Mouse (Mus musculus): ENCODE data around the gene Sdk1. TPM values are rescaled to one million over a fixed set of nuclear protein-coding genes. Genes with fewer than 3 reads are reported as not detected.

Sdk1 gene
- total RNA-seq, 2 experiments from 2014 or later = 9.9 to 10.6 TPM

DNA sequence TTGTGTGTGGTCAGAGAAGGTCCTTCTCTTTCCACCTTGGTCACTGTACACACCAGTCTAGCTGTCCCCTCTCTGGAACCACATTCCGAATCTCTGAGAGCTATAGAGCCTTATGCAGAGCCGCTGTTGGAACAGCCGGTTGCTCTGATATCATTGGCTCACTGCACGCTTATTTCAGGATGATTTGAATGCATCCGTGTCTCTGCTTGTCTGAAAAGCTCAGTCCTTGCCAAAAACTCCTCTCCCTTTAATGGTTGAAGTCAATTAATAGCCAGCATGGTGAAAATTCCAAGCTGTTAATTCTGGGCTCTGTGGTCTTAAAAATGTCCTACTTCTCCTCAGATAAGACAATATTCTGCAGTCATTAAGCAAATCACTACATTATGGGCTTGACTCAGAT is 974.7 kb downstream of the Sdk1 start:
- DNase-seq (ENCODE audit: low spot score in 2 of 2) = peak; percentile 11 to 72

DNA sequence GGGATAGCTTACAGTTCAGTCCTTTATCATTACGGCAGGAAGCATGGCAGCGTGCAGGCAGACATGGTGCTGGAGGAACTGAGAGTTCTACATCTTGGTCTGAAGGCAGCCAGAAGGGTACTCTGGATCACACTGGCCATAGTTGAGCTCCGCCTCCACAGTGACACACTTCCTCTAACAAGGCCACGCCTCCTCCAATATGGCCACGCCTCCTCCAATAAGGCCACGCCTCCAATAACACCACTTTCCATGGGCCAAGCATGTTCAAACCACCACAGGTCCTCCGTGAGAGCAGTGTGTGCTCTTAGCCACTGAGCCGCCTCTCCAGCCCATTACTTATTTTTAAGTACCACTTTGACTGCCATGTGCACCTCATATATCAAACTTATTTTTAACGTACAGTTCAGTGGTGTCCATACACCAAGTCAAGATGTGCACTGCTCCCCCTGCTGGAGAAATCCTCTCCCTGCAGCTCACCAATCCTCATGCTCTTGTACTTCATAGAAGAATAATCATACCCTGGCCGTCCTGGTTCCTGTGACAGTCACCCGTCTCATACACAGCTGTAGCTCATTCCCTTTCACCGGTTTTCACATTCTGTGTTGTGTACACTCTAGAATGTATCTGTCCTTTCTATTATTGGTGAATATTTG is 979.7 kb downstream of the Sdk1 start:
- DNase-seq (ENCODE audit: low spot score in 2 of 2) = no peak

DNA sequence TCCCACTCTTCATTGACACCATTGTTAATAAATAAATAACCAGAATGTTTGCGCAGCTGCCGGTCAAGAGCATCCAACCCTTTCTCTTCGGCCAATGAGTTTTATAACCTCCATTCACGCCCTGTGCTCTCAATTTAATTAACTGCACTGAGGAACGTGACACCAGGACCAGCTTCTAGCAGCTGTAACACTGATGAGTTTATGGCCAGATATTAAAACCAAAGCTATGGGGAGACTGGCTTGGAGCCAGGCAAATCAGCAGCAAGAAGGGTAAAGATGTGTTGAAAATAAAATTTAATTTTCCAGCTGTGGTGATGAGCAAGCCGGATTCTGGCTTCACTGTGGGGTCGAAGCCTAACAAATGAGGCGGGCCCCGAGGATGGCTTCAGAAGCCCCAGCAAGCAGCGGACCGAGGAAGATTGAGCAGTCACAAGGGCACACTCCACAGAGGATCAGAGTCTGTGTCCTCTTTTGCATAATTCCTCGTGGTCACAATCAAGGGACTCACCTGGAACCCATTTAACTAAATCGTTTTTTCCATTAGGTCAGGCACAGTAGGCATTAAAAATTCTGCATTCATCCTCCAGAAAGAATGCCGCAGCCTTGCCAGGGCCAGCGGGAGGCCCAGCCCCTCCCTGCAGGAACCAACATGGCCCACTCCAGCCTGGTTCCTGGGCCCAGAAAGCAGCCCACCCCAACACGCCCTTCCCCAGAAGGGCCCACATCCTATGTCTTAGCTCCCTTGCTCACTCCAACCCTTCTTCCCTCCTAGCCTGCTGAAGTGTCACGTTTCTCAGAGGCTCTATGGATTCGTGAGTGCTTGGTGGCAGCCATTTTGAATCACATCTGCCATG is 987.9 kb downstream of the Sdk1 start:
- no peak for DNase-seq (ENCODE audit: low spot score in 2 of 2)

DNA sequence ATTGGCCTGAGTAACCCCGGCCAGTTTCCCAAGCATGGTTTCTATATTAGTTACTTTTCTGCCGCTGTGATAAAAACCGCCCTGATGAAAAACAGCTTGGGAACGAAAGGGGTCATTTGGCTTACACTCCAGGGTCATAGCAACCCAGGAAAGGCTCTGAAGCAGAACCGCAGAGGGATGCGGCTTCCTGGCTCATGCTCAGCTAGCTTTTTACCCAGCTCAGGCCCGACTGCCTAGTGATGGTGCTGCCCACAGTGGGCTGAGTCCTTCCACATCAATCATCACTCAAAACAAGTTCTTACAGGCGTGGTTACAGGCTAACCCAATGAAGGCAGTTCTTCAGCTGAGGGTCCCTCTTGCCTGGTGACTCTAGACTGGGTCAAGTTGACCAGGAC is 988.5 kb downstream of the Sdk1 start:
- DNase-seq (ENCODE audit: low spot score in 2 of 2) = no peak

DNA sequence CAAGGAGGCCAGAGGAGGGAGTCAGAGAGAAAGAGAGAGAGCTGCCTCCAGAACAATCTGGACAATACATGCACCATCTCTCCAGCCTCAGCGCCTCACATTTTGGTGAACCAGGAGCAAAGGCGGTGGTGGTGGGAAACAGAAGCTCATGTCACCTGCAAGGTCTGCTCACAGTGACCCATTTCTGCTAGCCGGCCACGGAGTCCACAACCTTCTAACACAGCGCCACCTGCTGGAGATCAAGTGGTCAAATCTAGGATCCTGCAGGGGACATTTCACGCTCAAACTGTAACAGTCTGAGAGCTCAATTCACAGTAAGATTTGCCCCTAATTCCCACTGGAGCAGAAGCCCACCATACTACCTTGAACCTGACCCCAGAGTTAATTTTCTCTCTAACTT is 999.0 kb downstream of the Sdk1 start:
- DNase-seq (ENCODE audit: low spot score in 2 of 2) = no peak

DNA sequence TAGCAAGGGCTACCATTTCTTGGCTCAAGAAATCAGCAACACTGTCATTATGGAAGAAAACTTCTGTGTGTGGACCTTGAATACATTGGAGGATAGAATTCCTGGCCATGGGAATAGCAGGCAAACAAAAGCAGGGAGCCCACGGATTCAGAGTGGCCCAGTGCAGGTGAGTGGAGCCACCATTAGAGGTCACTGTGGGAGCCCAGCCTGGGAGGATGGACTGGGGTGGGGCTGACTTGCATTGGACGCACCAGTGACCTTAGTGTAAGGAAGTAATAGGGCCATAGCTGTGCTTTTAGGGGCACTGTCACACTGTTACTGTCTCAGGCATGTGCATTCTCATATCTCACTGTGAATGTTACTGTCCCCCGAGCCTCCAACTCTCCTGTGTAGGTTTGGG is 1001.3 kb downstream of the Sdk1 start:
- DNase-seq (ENCODE audit: low spot score in 2 of 2) = no peak

DNA sequence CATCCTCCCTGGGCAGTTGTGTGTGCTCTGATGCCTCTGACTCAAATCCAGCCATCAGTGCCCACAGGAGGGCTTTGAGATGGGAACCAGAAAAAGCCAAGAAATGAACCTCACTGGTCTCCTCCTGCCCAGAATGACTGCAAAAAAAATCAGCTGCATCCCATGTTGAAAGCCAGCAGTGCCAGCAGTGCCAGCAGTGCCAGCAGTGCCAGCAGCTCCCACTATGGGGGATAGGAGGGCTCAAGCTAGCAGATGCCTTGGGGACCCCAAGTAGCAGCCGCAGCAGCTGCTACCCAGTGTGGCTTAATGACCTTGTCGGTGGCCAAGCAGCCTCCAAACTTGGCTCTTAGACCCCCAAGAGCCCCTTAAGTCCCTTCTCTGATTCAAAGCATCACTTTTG is 1001.8 kb downstream of the Sdk1 start:
- no peak for DNase-seq (ENCODE audit: low spot score in 2 of 2)

DNA sequence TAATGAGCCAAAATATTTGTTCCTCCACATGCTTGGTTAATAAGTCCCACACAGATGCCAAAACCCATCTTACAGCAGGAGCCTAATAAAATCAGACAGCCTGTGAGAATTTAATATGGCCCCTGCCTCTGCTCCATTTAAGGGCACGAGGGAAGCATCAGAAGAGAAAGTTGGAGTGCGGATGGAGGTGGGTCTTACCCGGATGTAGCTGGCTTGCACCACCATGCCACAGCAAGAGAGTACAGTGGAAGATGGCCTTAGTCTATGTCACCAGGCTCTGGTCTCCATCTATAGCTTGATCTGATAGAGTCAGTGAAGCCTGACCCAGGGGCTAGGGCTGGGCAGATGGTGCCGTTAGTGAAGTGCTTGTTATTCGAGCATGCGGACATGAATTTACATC is 1014.9 kb downstream of the Sdk1 start:
- no peak for DNase-seq (ENCODE audit: low spot score in 2 of 2)

DNA sequence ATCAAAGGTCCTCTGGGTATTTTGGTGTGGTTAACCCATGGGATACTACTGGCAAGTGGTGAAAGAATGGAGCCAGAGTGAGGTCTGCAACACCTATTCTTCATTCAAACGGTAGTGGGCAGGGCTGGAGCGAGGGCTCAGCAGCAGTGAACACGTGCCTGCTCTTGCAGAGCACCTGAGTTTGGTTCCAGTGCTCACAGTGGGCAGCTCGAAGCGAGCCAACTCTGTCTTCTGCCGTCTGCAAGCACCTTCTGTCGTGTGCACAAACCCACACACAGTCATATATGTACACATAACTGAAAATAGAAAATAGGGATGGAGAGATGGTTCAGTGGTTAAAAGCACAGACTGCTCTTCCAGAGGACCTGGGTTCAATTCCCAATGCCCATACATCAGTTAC is 1017.4 kb downstream of the Sdk1 start:
- DNase-seq (ENCODE audit: low spot score in 2 of 2) = no peak

DNA sequence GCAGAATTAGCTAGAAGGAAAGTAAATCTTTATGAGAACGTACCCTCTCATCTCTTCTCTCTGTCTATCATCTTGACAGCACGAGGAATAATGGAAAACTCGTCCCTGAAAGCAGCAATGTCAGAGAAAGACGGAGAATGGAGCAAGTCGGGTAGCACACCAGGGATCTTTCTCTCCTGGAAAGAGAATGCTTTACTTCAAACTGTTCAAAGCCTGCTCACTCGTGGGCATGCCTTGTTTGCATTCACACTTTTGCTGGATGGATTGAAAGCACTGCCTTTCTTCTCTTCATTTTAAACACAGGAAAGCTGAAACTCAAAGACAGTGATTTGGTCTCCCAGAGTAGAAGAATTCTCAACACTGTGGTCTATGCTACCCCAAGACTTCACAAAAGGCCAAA is 1020.8 kb downstream of the Sdk1 start:
- no peak for DNase-seq (ENCODE audit: low spot score in 2 of 2)

Other genes starting within 250 kb of the Sdk1 start
- under 1 TPM; 0.21 to 0.39 TPM for gene Card11, start 240.9 kb upstream of the Sdk1 start, total RNA-seq (2021)